Mouse (Mus musculus) forebrain, embryonic 11.5 days (tissue): ENCODE results near the gene Hrh2. TPM values are rescaled to one million over a fixed set of nuclear protein-coding genes. Genes with fewer than 3 reads are reported as not detected.

Source experiments
- ATAC-seq: fragments of 200-750 bp; cut with Nextera tagmentation; replicated peaks from 2 replicates; pipeline ENCODE4 v1.8.0; 2017; ENCODE audit warnings: moderate TSS enrichment; ENCODE audit not compliant: low FRiP score
- DNase-seq: peaks from one replicate; pipeline ENCODE4 v3.0.0-alpha.2; 2017; ENCODE audit warnings: low spot score
- H3K27ac ChIP-seq: fragments of 300-500 bp; sonication (generic); 2 replicates; pipeline ENCODE4 v1.5.1; 2014; ENCODE audit warnings: low read depth, low read length
- H3K27me3 ChIP-seq: fragments of 300-500 bp; sonication (generic); 2 replicates; pipeline ENCODE4 v1.6.1; 2014; ENCODE audit warnings: mild to moderate bottlenecking, low read length, mixed read lengths; ENCODE audit not compliant: control insufficient read depth, insufficient read depth
- H3K36me3 ChIP-seq: fragments of 300-500 bp; sonication (generic); 2 replicates; pipeline ENCODE4 v1.6.1; 2014; ENCODE audit warnings: mild to moderate bottlenecking, low read length, moderate library complexity, mixed read lengths; ENCODE audit not compliant: control insufficient read depth, insufficient read depth
- H3K4me1 ChIP-seq: fragments of 300-500 bp; sonication (generic); replicated peaks from 2 replicates; pipeline ENCODE4 v1.6.1; 2014; ENCODE audit warnings: low read length, mixed read lengths; ENCODE audit not compliant: control insufficient read depth, insufficient read depth
- H3K4me2 ChIP-seq: fragments of 300-500 bp; sonication (generic); 2 replicates; pipeline ENCODE4 v1.6.1; 2014; ENCODE audit warnings: low read depth, mild to moderate bottlenecking, low read length, moderate library complexity, mixed read lengths; ENCODE audit not compliant: severe bottlenecking
- H3K4me3 ChIP-seq: fragments of 300-500 bp; sonication (generic); 2 replicates; pipeline ENCODE4 v1.5.1; 2014; ENCODE audit warnings: low read depth, low read length
- H3K9ac ChIP-seq: fragments of 300-500 bp; sonication (generic); 2 replicates; pipeline ENCODE4 v1.6.1; 2014; ENCODE audit warnings: low read length
- H3K9me3 ChIP-seq: fragments of 300-500 bp; sonication (generic); 2 replicates; pipeline ENCODE4 v1.6.1; 2016; ENCODE audit warnings: low read length, mixed read lengths; ENCODE audit not compliant: control insufficient read depth
- WGBS: fragments of 180-500 bp; shearing (Covaris S2); extraction: QIAGEN DNeasy Blood & Tissue Kit; methylation state at CpG from one replicate; pipeline ENCODE4 v1.1.7; 2014; 5-methylcytosine and 5-hydroxymethylcytosine counted together
- polyA plus RNA-seq: library from polyadenylated mRNA; unstranded; fragments of >200 nt; fragmentation: Nextera tagmentation; extraction: Ambion mirVana; gene quantifications from 2 replicates; pipeline ENCODE4 v1.2.1, GENCODE M21; 2014

The Hrh2 gene
- polyA plus RNA-seq, 1 experiment from 2014 or later, result not detected

DNA sequence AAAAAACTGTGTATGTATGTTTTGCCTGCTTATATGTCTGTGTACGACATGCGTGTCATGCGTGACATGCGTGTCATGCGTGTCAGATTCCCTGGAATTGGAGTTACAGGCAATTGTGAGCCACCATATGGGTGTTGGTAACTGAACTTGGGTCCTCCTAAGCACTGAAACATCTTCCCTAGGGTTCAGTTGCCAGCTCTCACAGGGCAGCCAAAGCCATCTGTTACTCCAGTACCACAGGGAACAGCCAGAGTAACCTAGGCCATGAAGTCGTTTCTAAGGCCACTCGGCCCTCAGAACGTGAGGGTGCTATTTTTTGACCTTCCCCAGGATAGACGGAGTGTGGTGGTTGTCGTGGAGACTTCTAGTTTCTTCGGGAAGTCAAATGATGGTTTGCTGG, 32.2 kb upstream of the Hrh2 start:
- no peak for DNase-seq
- no peaks in the 10 kb centered on the region for H3K36me3 ChIP-seq
- H3K27me3 ChIP-seq, result no peaks in the 10 kb centered on the region
- 57% methylated on average over 11 of the region's 11 CpGs for WGBS
- no peak for ATAC-seq
- no peaks in the 10 kb centered on the region for H3K9me3 ChIP-seq
- peaks cover 3% of the 10 kb centered on the region; the same call in 1 of the 2 replicates for H3K4me1 ChIP-seq
- H3K4me2 ChIP-seq, result no peak overlapping the region
- H3K9ac ChIP-seq, result no peak overlapping the region
- H3K27ac ChIP-seq, result no peak overlapping the region
- no peak overlapping the region for H3K4me3 ChIP-seq

DNA sequence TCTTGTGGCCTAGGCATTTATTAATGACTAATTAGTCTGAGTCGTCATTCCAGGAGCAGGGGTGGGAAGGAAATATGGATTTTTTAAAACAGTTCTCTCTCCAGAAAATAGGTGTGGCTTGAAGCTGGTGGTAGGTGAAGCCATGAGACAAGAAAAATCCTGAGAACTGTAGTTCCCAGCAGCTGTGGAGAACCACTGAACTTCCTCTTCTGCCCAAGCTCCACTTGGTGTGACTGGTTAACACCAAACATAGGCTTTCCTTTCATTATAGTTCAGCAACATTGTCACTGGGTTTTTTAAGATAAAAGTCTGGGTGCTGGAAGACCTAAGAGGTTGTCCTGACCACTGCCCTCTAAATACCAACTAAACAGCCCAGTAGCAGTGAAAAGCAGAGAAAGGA, 31.4 kb upstream of the Hrh2 start:
- Histone ChIP-seq H3K4me2 (no peak overlapping the region), H3K36me3 (no peaks in the 10 kb centered on the region), H3K4me3 (no peak overlapping the region), H3K27me3 (no peaks in the 10 kb centered on the region), H3K27ac (no peak overlapping the region), H3K4me1 (peaks cover 3% of the 10 kb centered on the region; the same call in 1 of the 2 replicates), H3K9ac (no peak overlapping the region), H3K9me3 (no peaks in the 10 kb centered on the region)
- 39% methylated on average over 1 of the region's 1 CpGs for WGBS
- ATAC-seq (no peak), DNase-seq (no peak)

DNA sequence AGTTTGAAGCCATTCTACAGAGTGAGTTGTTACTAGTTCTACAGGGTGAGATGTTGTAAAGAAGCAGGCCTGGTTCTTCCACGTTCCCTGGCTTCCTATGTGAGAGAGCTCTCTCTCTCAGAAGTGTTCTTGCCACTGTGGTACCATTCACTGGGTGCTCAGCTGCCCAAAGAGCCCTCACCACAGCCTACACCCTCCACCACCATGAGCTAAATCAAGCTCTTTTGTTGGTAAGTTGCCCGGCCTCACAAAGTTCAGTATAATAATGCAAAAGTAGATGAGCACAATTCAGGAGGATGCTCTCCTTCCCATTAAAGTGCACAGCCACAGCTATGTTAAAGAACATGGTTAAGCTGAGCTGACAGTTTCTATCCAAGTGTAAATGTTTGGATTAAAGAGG, 30.4 kb upstream of the Hrh2 start:
- Histone ChIP-seq H3K4me2 (no peak overlapping the region), H3K9ac (no peak overlapping the region), H3K4me1 (peaks cover 3% of the 10 kb centered on the region; the same call in 1 of the 2 replicates), H3K27me3 (no peaks in the 10 kb centered on the region), H3K4me3 (no peak overlapping the region), H3K27ac (no peak overlapping the region), H3K9me3 (no peaks in the 10 kb centered on the region), H3K36me3 (no peaks in the 10 kb centered on the region)
- DNase-seq, result no peak
- WGBS, result 83% methylated on average over 2 of the region's 2 CpGs
- no peak for ATAC-seq

DNA sequence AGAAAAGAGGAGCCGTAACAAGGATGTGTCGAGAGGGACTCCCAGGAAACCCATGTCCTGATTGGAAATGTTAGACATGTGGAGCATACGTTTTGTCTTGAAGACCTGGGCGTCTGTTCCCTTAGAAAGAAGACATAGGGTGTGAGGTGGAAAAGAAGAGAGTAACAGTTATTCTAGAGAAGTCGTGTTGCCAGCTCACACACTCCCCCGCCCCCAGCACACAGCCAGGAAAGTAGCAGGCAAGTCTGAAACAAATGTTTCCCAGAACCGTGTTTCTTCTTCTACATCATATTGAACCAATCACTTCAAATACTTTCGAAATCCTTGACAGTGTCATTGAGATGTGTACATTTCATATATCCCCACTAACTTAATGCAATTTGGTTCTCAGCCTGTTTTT, 28.6 kb upstream of the Hrh2 start:
- H3K36me3 ChIP-seq, result no peaks in the 10 kb centered on the region
- no peaks in the 10 kb centered on the region for H3K27me3 ChIP-seq
- no peak for ATAC-seq
- H3K4me2 ChIP-seq, result no peak overlapping the region
- no peaks in the 10 kb centered on the region for H3K9me3 ChIP-seq
- DNase-seq, result no peak
- WGBS, result 88% methylated on average over 8 of the region's 8 CpGs
- no peak overlapping the region for H3K27ac ChIP-seq
- H3K4me1 ChIP-seq, result peaks cover 3% of the 10 kb centered on the region; the same call in 1 of the 2 replicates
- H3K9ac ChIP-seq, result no peak overlapping the region
- H3K4me3 ChIP-seq, result no peak overlapping the region

DNA sequence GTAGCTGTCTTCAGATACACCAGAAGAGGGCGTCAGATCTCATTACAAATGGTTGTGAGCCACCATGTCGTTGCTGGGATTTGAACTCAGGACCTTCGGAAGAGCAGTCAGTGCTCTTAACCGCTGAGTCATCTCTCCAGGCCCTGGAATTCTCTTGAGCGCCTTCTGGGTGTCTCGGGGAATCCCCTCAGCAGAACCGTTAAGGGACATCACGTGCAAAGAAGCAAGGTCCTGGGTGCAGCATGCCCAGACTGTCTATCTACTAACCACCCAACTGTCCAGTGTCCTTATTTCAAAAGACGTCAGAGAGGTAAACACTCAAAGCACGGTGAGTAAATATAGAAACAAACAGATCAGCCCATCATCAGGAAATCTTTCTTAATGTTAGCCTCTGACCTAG, 27.5 kb upstream of the Hrh2 start:
- no peaks in the 10 kb centered on the region for H3K4me1 ChIP-seq
- no peak overlapping the region for H3K4me2 ChIP-seq
- no peaks in the 10 kb centered on the region for H3K36me3 ChIP-seq
- H3K9me3 ChIP-seq, result no peaks in the 10 kb centered on the region
- H3K4me3 ChIP-seq, result no peak overlapping the region
- no peaks in the 10 kb centered on the region for H3K27me3 ChIP-seq
- H3K9ac ChIP-seq, result no peak overlapping the region
- WGBS, result 91% methylated on average over 10 of the region's 10 CpGs
- no peak overlapping the region for H3K27ac ChIP-seq
- DNase-seq (no peak), ATAC-seq (no peak)

DNA sequence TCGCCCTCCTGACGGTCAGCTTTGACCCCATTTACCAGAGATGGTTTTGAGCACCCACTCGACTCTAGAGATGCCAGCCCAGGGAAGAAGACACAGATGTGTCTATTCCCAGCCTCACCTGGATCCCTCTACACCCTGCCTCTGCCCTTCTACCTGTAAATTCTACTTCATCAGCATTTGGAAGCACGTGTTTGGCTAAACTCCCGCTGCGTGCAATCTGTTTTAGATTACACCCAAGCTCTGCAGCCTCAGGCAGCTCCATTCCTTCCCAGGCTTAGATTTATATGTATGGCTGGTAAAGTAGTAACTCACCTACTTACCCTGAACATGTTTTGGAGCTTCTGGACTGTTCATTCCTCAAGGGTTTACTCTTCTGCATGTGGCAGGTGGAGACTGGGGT, 26.9 kb upstream of the Hrh2 start:
- ATAC-seq (no peak), DNase-seq (no peak)
- Histone ChIP-seq H3K9me3 (no peaks in the 10 kb centered on the region), H3K36me3 (no peaks in the 10 kb centered on the region), H3K4me2 (no peak overlapping the region), H3K4me3 (no peak overlapping the region), H3K9ac (no peak overlapping the region), H3K27me3 (no peaks in the 10 kb centered on the region), H3K4me1 (no peaks in the 10 kb centered on the region), H3K27ac (no peak overlapping the region)
- whole genome bisulfite sequencing, result 87% methylated on average over 6 of the region's 6 CpGs

DNA sequence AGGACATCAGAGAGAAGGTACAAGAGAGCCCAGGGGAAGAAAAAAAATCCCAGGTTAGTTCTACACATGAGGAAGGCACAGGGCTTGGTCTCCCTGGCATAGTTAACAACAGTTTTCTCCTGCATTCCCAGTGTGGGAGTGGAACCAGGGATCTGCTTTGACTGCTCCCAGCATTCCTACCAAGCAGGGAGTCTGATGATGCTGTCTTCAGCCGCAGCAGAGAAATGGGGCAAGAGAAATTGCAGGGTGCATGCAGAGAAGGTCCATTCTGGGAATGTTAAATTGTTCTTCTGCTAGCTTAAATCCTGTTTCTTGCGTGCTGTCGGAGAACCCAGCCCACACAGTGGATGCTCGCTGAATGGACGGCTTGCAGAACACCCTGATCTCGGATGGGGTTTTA, 26.2 kb upstream of the Hrh2 start:
- Histone ChIP-seq H3K36me3 (no peaks in the 10 kb centered on the region), H3K4me1 (no peaks in the 10 kb centered on the region), H3K4me2 (no peak overlapping the region), H3K27me3 (no peaks in the 10 kb centered on the region), H3K9ac (no peak overlapping the region), H3K9me3 (no peaks in the 10 kb centered on the region), H3K27ac (no peak overlapping the region), H3K4me3 (no peak overlapping the region)
- no peak for ATAC-seq
- WGBS, result 83% methylated on average over 6 of the region's 6 CpGs
- no peak for DNase-seq

DNA sequence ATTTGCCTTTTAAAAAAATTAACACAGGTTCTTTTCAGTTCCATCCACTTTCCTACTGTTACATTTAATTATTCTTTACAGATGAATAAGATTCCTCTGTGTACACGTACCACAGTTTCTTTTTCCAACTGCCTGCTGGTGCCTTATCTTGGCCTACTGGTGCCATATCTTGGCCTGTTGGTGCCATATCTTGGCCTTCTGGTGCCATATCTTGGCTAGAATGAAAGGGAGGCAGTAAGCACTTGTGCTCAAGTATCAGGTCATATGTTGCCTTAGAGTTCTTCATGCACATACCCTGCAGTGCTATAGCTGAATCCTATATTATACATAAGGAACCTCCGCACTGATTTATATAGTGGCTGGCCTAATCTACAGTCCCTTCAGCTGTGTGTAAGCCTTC, 24.9 kb upstream of the Hrh2 start:
- no peak overlapping the region for H3K27ac ChIP-seq
- no peaks in the 10 kb centered on the region for H3K27me3 ChIP-seq
- no peak overlapping the region for H3K9ac ChIP-seq
- DNase-seq (no peak), ATAC-seq (no peak)
- H3K4me1 ChIP-seq, result no peaks in the 10 kb centered on the region
- WGBS, result 85% methylated on average over 2 of the region's 2 CpGs
- no peaks in the 10 kb centered on the region for H3K9me3 ChIP-seq
- no peak overlapping the region for H3K4me3 ChIP-seq
- no peak overlapping the region for H3K4me2 ChIP-seq
- no peaks in the 10 kb centered on the region for H3K36me3 ChIP-seq

DNA sequence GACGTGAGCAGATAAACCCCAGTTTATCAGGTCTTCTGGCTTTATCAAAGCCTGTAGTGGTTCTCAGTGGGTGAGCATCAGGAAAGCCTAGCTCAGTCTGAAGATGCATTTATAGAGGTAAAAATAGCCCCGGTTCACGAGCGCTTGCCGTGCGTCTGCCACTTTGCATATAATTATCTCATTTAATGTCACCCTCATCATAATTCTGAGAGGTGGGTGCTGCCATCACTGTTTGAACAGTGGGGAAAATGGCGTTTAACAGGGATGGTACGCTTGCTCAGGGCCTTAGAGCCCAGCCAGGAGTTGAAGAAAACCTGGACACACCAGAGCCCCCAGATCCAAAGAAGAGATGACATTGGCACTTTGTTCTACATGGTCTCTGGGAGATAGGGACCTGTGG, 23.3 kb upstream of the Hrh2 start:
- Histone ChIP-seq H3K9me3 (no peaks in the 10 kb centered on the region), H3K27ac (no peak overlapping the region), H3K9ac (no peak overlapping the region), H3K4me2 (no peak overlapping the region), H3K4me3 (no peak overlapping the region), H3K27me3 (no peaks in the 10 kb centered on the region), H3K4me1 (no peaks in the 10 kb centered on the region), H3K36me3 (no peaks in the 10 kb centered on the region)
- DNase-seq (no peak), ATAC-seq (no peak)
- 90% methylated on average over 8 of the region's 8 CpGs for WGBS
